Mouse (Mus musculus): Measurements from ENCODE around the gene Tctn1. TPM values are rescaled to one million over a fixed set of nuclear protein-coding genes. Genes with fewer than 3 reads are reported as not detected.

Gene Tctn1
- polyA plus RNA-seq, 1 experiment from 2014 or later, result 1.9 TPM

- Histone ChIP-seq H3K9me3 (ENCODE audit: control insufficient read depth) (no peaks in the 10 kb centered on the region), H3K4me2 (replicated peaks; ENCODE audit: low read depth) (no peak overlapping the region), H3K9ac (ENCODE audit: low read depth, low read length) (no peak overlapping the region), H3K4me3 (ENCODE audit: low read depth, low read length) (no peak overlapping the region), H3K27me3 (replicated peaks; ENCODE audit: control insufficient read depth, insufficient read depth, low read length) (no peaks in the 10 kb centered on the region), H3K27ac (ENCODE audit: low read depth, low read length) (no peak overlapping the region), H3K36me3 (ENCODE audit: control insufficient read depth, insufficient read depth) (0 out of 2 replicates have a peak, but pooled peaks cover 14% of the 10 kb centered on the region), H3K4me1 (replicated peaks; ENCODE audit: control insufficient read depth, insufficient read depth, low read length) (no peaks in the 10 kb centered on the region)
- no peak for TF ChIP-seq CTCF (IDR thresholded peaks at IDR 0.05; ENCODE audit: low read depth)
- ATAC-seq, result no peak
- WGBS, result 81% methylated on average over 1 of the region's 1 CpGs
These were observed 23.3 kb downstream of the Tctn1 start for GRCm38 (mm10) chr5:122240989-122241388.

GRCm38 (mm10) chr5:122240521-122240920 lies 23.7 kb downstream of the Tctn1 start:
- no peak for TF ChIP-seq CTCF (IDR thresholded peaks at IDR 0.05; ENCODE audit: low read depth)
- no peaks in the 10 kb centered on the region for H3K27me3 ChIP-seq (replicated peaks; ENCODE audit: control insufficient read depth, insufficient read depth, low read length)
- WGBS, result 89% methylated on average over 11 of the region's 11 CpGs
- H3K4me3 ChIP-seq (ENCODE audit: low read depth, low read length), result no peak overlapping the region
- H3K36me3 ChIP-seq (ENCODE audit: control insufficient read depth, insufficient read depth), result 0 out of 2 replicates have a peak, but pooled peaks cover 14% of the 10 kb centered on the region
- H3K4me2 ChIP-seq (replicated peaks; ENCODE audit: low read depth), result no peak overlapping the region
- no peak for ATAC-seq
- H3K4me1 ChIP-seq (replicated peaks; ENCODE audit: control insufficient read depth, insufficient read depth, low read length), result no peaks in the 10 kb centered on the region
- no peaks in the 10 kb centered on the region for H3K9me3 ChIP-seq (ENCODE audit: control insufficient read depth)
- no peak overlapping the region for H3K27ac ChIP-seq (ENCODE audit: low read depth, low read length)
- no peak overlapping the region for H3K9ac ChIP-seq (ENCODE audit: low read depth, low read length)

- Histone ChIP-seq H3K4me2 (replicated peaks; ENCODE audit: low read depth) (no peak overlapping the region), H3K9me3 (ENCODE audit: control insufficient read depth) (no peaks in the 10 kb centered on the region), H3K4me3 (ENCODE audit: low read depth, low read length) (no peak overlapping the region), H3K36me3 (ENCODE audit: control insufficient read depth, insufficient read depth) (0 out of 2 replicates have a peak, but pooled peaks cover 14% of the 10 kb centered on the region), H3K9ac (ENCODE audit: low read depth, low read length) (no peak overlapping the region), H3K27ac (ENCODE audit: low read depth, low read length) (no peak overlapping the region), H3K4me1 (replicated peaks; ENCODE audit: control insufficient read depth, insufficient read depth, low read length) (no peaks in the 10 kb centered on the region), H3K27me3 (replicated peaks; ENCODE audit: control insufficient read depth, insufficient read depth, low read length) (no peaks in the 10 kb centered on the region)
- ATAC-seq, result no peak
- WGBS, result 84% methylated on average over 7 of the region's 7 CpGs
- no peak for TF ChIP-seq CTCF (IDR thresholded peaks at IDR 0.05; ENCODE audit: low read depth)
These were observed 24.6 kb downstream of the Tctn1 start for GRCm38 (mm10) chr5:122239618-122240017.

GRCm38 (mm10) chr5:122237200-122237599 lies 27.1 kb downstream of the Tctn1 start:
- Histone ChIP-seq H3K4me3 (ENCODE audit: low read depth, low read length) (no peak overlapping the region), H3K4me2 (replicated peaks; ENCODE audit: low read depth) (no peak overlapping the region), H3K27ac (ENCODE audit: low read depth, low read length) (no peak overlapping the region), H3K9me3 (ENCODE audit: control insufficient read depth) (no peaks in the 10 kb centered on the region), H3K4me1 (replicated peaks; ENCODE audit: control insufficient read depth, insufficient read depth, low read length) (no peaks in the 10 kb centered on the region), H3K36me3 (ENCODE audit: control insufficient read depth, insufficient read depth) (0 out of 2 replicates have a peak, but pooled peaks cover 14% of the 10 kb centered on the region), H3K27me3 (replicated peaks; ENCODE audit: control insufficient read depth, insufficient read depth, low read length) (no peaks in the 10 kb centered on the region), H3K9ac (ENCODE audit: low read depth, low read length) (no peak overlapping the region)
- TF ChIP-seq CTCF (IDR thresholded peaks at IDR 0.05; ENCODE audit: low read depth), result no peak
- no peak for ATAC-seq
- WGBS, result 69% methylated on average over 5 of the region's 5 CpGs

- peak; percentile 29 for TF ChIP-seq CTCF (IDR thresholded peaks at IDR 0.05; ENCODE audit: low read depth)
- Histone ChIP-seq H3K27me3 (replicated peaks; ENCODE audit: control insufficient read depth, insufficient read depth, low read length) (no peaks in the 10 kb centered on the region), H3K4me2 (replicated peaks; ENCODE audit: low read depth) (no peak overlapping the region), H3K4me1 (replicated peaks; ENCODE audit: control insufficient read depth, insufficient read depth, low read length) (no peaks in the 10 kb centered on the region), H3K9ac (ENCODE audit: low read depth, low read length) (no peak overlapping the region), H3K4me3 (ENCODE audit: low read depth, low read length) (no peak overlapping the region), H3K27ac (ENCODE audit: low read depth, low read length) (peak overlapping the region; percentile 50; the same call in 1 of the 2 replicates), H3K36me3 (ENCODE audit: control insufficient read depth, insufficient read depth) (0 out of 2 replicates have a peak, but pooled peaks cover 2% of the 10 kb centered on the region), H3K9me3 (ENCODE audit: control insufficient read depth) (no peaks in the 10 kb centered on the region)
- WGBS, result 48% methylated on average over 9 of the region's 9 CpGs
- no peak for ATAC-seq
These were observed 28.9 kb downstream of the Tctn1 start for GRCm38 (mm10) chr5:122235196-122235836.

- no peak for TF ChIP-seq CTCF (IDR thresholded peaks at IDR 0.05; ENCODE audit: low read depth)
- H3K27me3 ChIP-seq (replicated peaks; ENCODE audit: control insufficient read depth, insufficient read depth, low read length), result no peaks in the 10 kb centered on the region
- no peak overlapping the region for H3K4me3 ChIP-seq (ENCODE audit: low read depth, low read length)
- H3K36me3 ChIP-seq (ENCODE audit: control insufficient read depth, insufficient read depth), result no peaks in the 10 kb centered on the region
- peak overlapping the region; percentile 50; the same call in 1 of the 2 replicates for H3K27ac ChIP-seq (ENCODE audit: low read depth, low read length)
- H3K4me2 ChIP-seq (replicated peaks; ENCODE audit: low read depth), result no peak overlapping the region
- no peaks in the 10 kb centered on the region for H3K9me3 ChIP-seq (ENCODE audit: control insufficient read depth)
- H3K4me1 ChIP-seq (replicated peaks; ENCODE audit: control insufficient read depth, insufficient read depth, low read length), result no peaks in the 10 kb centered on the region
- WGBS, result 71% methylated on average over 9 of the region's 9 CpGs
- no peak overlapping the region for H3K9ac ChIP-seq (ENCODE audit: low read depth, low read length)
- no peak for ATAC-seq
These were observed 29.7 kb downstream of the Tctn1 start for GRCm38 (mm10) chr5:122234319-122235195.
